Mouse (Mus musculus) left cerebral cortex, postnatal 10 days (tissue): ENCODE results near the gene Phox2a. TPM values are rescaled to one million over a fixed set of nuclear protein-coding genes. Genes with fewer than 3 reads are reported as not detected.

Experiments used
- DNase-seq, 2 experiments: peaks; one replicate each; pipeline ENCODE4 v3.0.0; 2021 to 2022; ENCODE audit warnings: low spot score in 2 of 2, mixed read lengths in 1 of 2; ENCODE audit errors: extremely low spot score in 1 of 2
- intact Hi-C: fragments of 180-260 bp; cut with DNase I; formaldehyde crosslinking; loops from one replicate; pipeline ENCODE4 v1.15.1; 2025
- total RNA-seq, 2 experiments: library from RNA; stranded (reverse); gene quantifications; 2 replicates each; pipeline ENCODE4 v1.2.3; 2021

Phox2a gene
- total RNA-seq = not detected

DNA sequence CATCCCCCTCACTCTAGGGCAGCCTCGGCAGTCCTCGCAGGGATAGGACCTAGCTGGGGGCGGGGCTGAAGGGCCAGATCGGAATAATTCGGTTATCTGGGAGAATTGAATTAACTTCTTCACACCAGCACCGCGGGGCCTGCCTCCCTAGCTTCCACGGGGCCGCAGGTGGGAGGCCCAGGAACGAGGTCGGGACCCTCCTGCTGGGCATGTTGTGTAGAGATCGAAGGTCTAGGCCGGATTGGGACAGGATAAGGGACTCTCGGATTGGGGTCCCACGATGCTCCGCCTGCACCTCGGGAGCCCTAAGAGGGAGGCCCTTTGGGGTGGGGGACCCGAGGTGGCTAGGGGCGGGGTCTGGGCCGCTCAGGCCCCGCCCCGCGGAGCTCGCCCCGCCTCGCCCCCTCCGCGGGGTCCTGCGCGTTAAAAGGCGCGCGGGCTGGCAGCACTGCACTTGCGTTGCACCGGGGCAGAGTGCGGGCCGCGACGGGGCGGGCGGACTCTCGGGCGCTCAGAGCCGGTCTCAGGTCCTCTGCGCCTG is at the start of gene Phox2a:
Gene Phox2a (plus strand): TSS at position 453 of the 541 bp plus-strand sequence.
- intact Hi-C loops = no loop called here
- DNase-seq = no peak

GRCm38 (mm10) chr7:101770051-101770450 is 48.1 kb upstream of the Phox2a start:
- intact Hi-C loops = no loop called here
- DNase-seq = no peak

GRCm38 (mm10) chr7:101771604-101772003 is 46.5 kb upstream of the Phox2a start:
- intact Hi-C loops = no loop called here

DNA sequence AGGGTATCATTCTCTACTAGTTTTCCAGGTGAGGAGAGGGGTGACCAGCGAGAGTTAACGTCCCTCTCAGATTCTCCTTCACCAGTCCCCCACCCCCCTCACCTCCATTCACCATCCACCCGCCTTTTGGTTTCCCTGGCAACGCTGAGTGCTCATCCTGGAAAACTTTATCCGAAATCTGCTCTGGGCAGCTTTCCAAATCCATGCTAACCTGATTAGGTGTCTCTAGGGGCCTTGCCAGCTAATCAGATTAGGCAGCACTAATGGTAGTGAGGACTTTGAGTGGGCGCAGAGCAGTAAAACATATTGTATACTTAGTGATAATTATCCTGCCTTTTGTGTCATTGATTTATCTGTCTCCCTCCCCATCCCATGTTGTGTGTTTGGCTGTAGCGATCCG is 45.4 kb upstream of the Phox2a start:
- intact Hi-C loops = no loop called here
- peak; percentile 22 to 37 for DNase-seq

More at GRCm38 (mm10) chr7:101771604-101772003, 46.5 kb upstream of the Phox2a start:
- DNase-seq = no peak

- no peak for DNase-seq
- intact Hi-C loops = no loop called here
Measured at GRCm38 (mm10) chr7:101777053-101777452, 41.1 kb upstream of the Phox2a start.

- intact Hi-C loops = no loop called here
- DNase-seq = peak in 1 of 2 experiments; percentile 36
Measured at GRCm38 (mm10) chr7:101820295-101821030, 2.4 kb downstream of the Phox2a start.

- intact Hi-C loops = no loop called here
- DNase-seq = no peak
Measured at GRCm38 (mm10) chr7:101821571-101822501, 3.7 kb downstream of the Phox2a start.

DNA sequence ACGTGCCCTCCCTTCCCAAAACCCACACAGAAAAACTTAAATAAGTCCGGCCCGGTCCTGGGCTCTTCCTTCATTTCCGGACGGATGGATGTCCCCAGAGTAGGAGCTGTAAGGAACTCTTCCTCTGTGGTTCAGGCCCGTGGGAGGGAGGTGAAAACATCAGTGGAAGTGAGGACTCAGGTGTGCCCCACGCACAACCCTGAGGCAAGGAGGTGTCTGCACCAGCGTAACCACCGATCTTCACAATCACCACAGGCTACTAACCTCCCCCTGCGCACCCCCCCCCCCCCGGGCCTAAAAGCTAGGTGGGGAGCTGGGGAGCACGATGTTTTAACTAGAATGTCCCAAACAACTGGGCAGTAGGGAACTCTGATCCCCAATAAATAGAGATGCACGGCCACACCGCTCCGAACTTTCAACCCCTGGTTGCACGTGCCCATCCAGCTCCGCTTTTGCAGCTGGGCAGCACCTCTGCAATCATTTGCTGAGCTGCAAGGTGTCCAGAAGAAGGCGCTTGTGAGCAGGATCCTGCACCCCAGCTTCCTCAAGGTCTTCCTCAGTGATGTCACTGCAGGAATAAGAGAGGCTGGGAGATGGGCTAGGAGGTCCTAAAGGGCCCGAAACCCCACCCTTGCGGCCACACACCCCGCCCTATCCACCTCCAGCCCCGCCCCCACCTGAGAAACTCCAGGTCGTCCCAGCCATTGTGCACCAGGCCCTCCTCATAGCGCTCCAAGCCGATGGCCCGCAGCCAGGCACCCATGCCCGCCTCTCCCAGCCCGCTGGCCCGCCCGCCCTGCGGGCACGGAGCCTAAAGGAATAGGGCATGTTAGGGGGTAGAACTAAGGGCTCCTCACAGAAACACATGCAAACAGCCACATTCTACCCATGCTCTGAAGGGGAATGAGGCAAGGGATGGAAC is 5.0 kb downstream of the Phox2a start:
- intact Hi-C loops = no loop called here
- no peak for DNase-seq

DNA sequence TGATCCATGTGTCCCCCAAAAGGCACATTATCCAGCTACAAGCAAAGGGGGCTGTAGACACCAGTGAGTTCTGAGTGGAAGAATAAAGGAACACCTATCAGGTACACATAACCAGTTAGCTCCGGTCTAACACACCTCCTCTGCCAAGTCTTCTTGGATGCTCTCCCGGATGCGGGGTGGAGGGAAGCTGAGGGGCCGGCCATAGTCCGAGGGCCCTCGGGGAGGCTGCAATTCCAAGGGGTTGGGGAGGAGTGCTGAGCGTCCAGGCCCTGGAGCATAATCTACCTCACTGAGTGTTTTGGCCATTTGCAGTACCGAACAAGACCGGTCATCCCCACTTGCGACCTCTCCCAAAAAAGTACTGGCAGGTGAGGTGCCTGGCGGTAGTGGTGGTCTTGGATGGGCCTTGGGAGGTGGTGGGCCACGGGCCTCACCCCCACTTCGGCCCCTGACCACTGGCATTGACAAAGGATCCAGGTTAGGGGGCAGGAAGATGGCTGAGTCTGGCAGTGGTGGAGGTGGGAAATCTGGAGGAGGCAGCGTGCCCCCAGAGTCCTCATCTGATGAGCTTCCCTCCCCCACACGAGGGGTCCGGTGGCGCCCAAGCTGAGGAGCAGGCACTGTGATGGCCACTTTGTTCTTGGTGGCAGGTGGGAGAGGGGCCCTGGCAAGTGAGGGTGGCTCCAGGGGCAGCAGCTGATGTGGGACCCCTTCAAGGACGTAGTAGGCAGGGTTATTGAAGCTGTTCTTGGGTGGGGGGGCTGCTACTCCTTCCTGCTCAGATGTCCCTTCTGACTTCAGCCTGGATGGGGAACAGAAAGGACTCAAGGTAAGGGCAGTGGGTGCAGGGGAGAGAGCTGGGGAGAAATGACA is 5.9 kb downstream of the Phox2a start:
- intact Hi-C loops = no loop called here
- no peak for DNase-seq

DNA sequence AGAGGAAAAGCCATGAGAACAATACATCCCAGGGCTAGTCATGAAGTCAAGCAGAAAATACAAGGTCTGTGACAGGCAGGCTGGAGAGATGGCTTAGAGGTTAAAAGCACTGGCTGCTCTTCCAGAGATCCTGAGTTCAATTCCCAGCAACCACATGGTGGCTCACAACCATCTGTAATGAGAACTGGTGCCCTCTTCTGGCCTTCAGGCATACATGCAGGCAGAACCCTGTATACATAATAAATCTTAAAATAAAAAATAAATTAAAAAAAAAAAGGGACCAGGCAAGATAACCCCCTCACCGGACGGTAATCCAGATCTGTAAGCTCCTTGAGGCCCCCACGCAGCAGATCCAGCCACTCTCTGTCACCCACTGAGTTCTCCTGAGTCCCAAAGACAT is 12.3 kb downstream of the Phox2a start:
- DNase-seq = no peak
- intact Hi-C loops = loop anchor here (5.0 kb wide), 1 partner anchor 163 kb away; no protein-coding TSS in a partner anchor

- no peak for DNase-seq
- intact Hi-C loops = loop anchor here (5.0 kb wide), 1 partner anchor 164 kb away; no protein-coding TSS in a partner anchor
Measured at GRCm38 (mm10) chr7:101831437-101831836, 13.3 kb downstream of the Phox2a start.

- no peak for DNase-seq
- intact Hi-C loops = loop anchor here (5.0 kb wide), 1 partner anchor 165 kb away; no protein-coding TSS in a partner anchor
Measured at GRCm38 (mm10) chr7:101832372-101832771, 14.3 kb downstream of the Phox2a start.

- no peak for DNase-seq
- intact Hi-C loops = loop anchor here (5.0 kb wide), 1 partner anchor 166 kb away; no protein-coding TSS in a partner anchor
Measured at GRCm38 (mm10) chr7:101833352-101833751, 15.2 kb downstream of the Phox2a start.

DNA sequence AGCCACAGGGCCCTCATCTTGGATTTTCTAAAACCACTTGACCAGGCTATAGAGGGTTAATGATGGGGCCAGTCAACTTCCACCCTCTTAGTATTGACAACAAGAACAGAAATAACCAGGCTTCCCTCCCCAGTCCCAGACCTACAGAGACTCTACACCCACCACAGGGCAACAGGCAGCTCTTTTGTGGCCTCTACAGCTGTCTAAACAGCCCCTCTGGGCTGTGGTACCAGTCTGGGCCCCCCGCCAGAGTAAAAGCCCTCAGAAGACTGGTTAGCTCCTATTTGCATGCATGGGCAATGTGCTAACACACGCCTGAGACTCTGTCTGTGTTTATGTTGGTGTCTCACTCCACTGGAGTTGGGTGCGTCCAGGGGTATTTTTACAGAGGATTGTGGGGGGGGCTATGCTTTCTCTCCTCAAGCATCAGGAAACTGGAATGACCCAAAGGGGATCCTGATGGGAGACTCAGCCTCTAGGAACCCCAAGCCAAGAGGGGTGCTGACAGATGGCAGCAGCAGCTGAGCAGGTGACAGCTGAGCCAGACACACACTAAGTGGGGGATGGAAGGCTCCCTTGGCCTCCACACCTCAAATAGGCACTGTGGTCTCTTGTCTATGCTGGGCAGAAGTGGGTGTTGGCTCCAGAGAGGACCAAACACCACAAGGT is 15.9 kb downstream of the Phox2a start:
- DNase-seq = peak in 1 of 2 experiments; percentile 17
- intact Hi-C loops = loop anchor here (5.0 kb wide), 1 partner anchor 167 kb away; no protein-coding TSS in a partner anchor

GRCm38 (mm10) chr7:101834903-101835302 is 16.8 kb downstream of the Phox2a start:
- intact Hi-C loops = loop anchor here (5.0 kb wide), 3 partner anchors 62 to 168 kb away; no protein-coding TSS in a partner anchor
- no peak for DNase-seq

DNA sequence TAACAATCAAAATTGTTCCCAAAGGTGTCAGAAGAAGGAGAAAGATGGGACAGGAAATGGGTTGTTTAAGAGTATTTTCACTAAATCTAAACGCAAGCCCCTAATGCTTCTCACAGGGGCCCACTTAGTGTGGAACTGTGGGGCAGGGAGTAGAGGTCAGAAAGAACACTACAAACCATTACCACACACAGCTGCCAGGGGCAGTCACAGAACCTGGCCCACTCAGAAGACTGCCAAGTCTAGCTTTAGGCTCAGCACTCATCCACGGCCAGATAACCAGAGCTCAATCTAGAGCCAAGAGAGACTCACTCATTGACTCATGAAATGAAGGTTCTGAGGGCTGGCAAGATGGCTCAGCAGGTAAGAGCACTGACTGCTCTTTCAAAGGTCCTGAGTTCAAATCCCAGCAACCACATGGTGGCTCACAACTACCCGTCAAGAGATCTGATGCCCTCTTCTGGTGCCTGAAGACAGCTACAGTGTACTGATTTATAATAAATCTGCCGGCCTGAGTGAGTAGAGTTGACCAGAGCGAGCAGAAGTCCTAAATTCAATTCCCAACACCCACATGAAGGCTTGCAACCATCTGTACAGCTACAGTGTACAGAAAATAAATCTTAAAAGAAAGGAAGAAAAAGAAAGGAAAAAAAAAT is 17.5 kb downstream of the Phox2a start:
- DNase-seq = no peak
- intact Hi-C loops = loop anchor here (5.0 kb wide), 2 partner anchors 62 to 158 kb away; no protein-coding TSS in a partner anchor
